Mouse (Mus musculus) embryonic facial prominence, embryonic 11.5 days (tissue): ENCODE measurements around the gene Atp1a2. TPM values are rescaled to one million over a fixed set of nuclear protein-coding genes. Genes with fewer than 3 reads are reported as not detected.
"Not testable (repeated sequence)": the region's sequence is repeated elsewhere in the genome, so short reads cannot be mapped to it uniquely, and the experiment has no call there.

ENCODE experiments used
- ATAC-seq: fragments of 200-750 bp; cut with Nextera tagmentation; replicated peaks from 2 replicates; pipeline ENCODE4 v1.8.0; 2017; ENCODE audit warnings: low read depth; ENCODE audit not compliant: insufficient number of reproducible peaks, low FRiP score, low TSS enrichment
- DNase-seq: peaks from one replicate; pipeline ENCODE4 v3.0.0-alpha.2; 2015; ENCODE audit warnings: low spot score
- H3K27ac ChIP-seq: fragments of 300-500 bp; sonication (generic); replicated peaks from 2 replicates; pipeline ENCODE4 v1.5.1; 2014; ENCODE audit warnings: mild to moderate bottlenecking, low read depth, low read length, control low read depth
- H3K27me3 ChIP-seq: fragments of 300-500 bp; sonication (generic); 2 replicates; pipeline ENCODE4 v1.6.1; 2014; ENCODE audit warnings: mild to moderate bottlenecking, low read length, moderate library complexity, mixed read lengths; ENCODE audit not compliant: control insufficient read depth, insufficient read depth
- H3K36me3 ChIP-seq: fragments of 300-500 bp; sonication (generic); replicated peaks from 2 replicates; pipeline ENCODE4 v1.6.1; 2014; ENCODE audit warnings: low read depth, mild to moderate bottlenecking, low read length, moderate library complexity, mixed read lengths; ENCODE audit not compliant: control insufficient read depth, insufficient read depth
- H3K4me1 ChIP-seq: fragments of 300-500 bp; sonication (generic); 2 replicates; pipeline ENCODE4 v1.6.1; 2014; ENCODE audit warnings: low read length, mixed read lengths; ENCODE audit not compliant: control insufficient read depth, insufficient read depth
- H3K4me2 ChIP-seq: fragments of 300-500 bp; sonication (generic); 2 replicates; pipeline ENCODE4 v1.6.1; 2014; ENCODE audit warnings: low read depth, mild to moderate bottlenecking, control low read depth, low read length, moderate library complexity
- H3K4me3 ChIP-seq: fragments of 300-500 bp; sonication (generic); 2 replicates; pipeline ENCODE4 v1.5.1; 2014; ENCODE audit warnings: low read depth, low read length, control low read depth
- H3K9ac ChIP-seq: fragments of 300-500 bp; sonication (generic); replicated peaks from 2 replicates; pipeline ENCODE4 v1.6.1; 2014; ENCODE audit warnings: mild to moderate bottlenecking, control low read depth, low read length
- H3K9me3 ChIP-seq: fragments of 300-500 bp; sonication (generic); replicated peaks from 2 replicates; pipeline ENCODE4 v1.6.1; 2016; ENCODE audit warnings: mild to moderate bottlenecking, low read length, inconsistent platforms, mixed read lengths; ENCODE audit not compliant: control insufficient read depth
- WGBS: fragments of 180-500 bp; shearing (Covaris S2); extraction: QIAGEN DNeasy Blood & Tissue Kit; methylation state at CpG from one replicate; pipeline ENCODE4 v1.1.7; 2014; 5-methylcytosine and 5-hydroxymethylcytosine counted together
- polyA plus RNA-seq: library from polyadenylated mRNA; unstranded; fragments of >200 nt; fragmentation: Nextera tagmentation; extraction: Ambion mirVana; gene quantifications from 2 replicates; pipeline ENCODE4 v1.2.1, GENCODE M21; 2014

Atp1a2 gene
- polyA plus RNA-seq, 1 experiment from 2014 or later: 0.65 TPM

GRCm38 (mm10) chr1:172244645-172245044 is 53.2 kb downstream of the Atp1a2 start:
- not testable (repeated sequence) for ATAC-seq, H3K4me2 ChIP-seq, H3K9me3 ChIP-seq, DNase-seq, H3K4me3 ChIP-seq, H3K27me3 ChIP-seq, H3K36me3 ChIP-seq, H3K9ac ChIP-seq, H3K4me1 ChIP-seq, H3K27ac ChIP-seq
- WGBS: 40% methylated on average over 23 of the region's 23 CpGs

- H3K36me3 ChIP-seq: no peaks in the 10 kb centered on the region
- DNase-seq (peak; percentile 26), ATAC-seq (no peak)
- H3K9me3 ChIP-seq: no peaks in the 10 kb centered on the region
- H3K27ac ChIP-seq: no peak overlapping the region
- H3K4me3 ChIP-seq: no peak overlapping the region
- peaks cover 2% of the 10 kb centered on the region; the same call in 1 of the 2 replicates for H3K27me3 ChIP-seq
- H3K4me2 ChIP-seq: no peak overlapping the region; the same call in 1 of the 2 replicates
- H3K9ac ChIP-seq: no peak overlapping the region
- H3K4me1 ChIP-seq: no peaks in the 10 kb centered on the region
- 21% methylated on average over 16 of the region's 16 CpGs for WGBS
Observed at GRCm38 (mm10) chr1:172243547-172244205, 54.2 kb downstream of the Atp1a2 start.

- Histone ChIP-seq H3K36me3 (no peaks in the 10 kb centered on the region), H3K9me3 (no peaks in the 10 kb centered on the region), H3K4me3 (no peak overlapping the region), H3K27ac (no peak overlapping the region), H3K9ac (no peak overlapping the region), H3K27me3 (peaks cover 2% of the 10 kb centered on the region; the same call in 1 of the 2 replicates), H3K4me1 (no peaks in the 10 kb centered on the region), H3K4me2 (no peak overlapping the region)
- 48% methylated on average over 2 of the region's 2 CpGs for WGBS
- DNase-seq: peak; percentile 22
- 0 out of 2 replicates have a peak, but pooled peaks have one; percentile 40 for ATAC-seq
Observed at GRCm38 (mm10) chr1:172242401-172242800, 55.5 kb downstream of the Atp1a2 start.

GRCm38 (mm10) chr1:172240945-172241708 is 56.7 kb downstream of the Atp1a2 start:
- Histone ChIP-seq H3K27me3 (peaks cover 2% of the 10 kb centered on the region; the same call in 1 of the 2 replicates), H3K4me2 (no peak overlapping the region), H3K4me1 (no peaks in the 10 kb centered on the region), H3K27ac (no peak overlapping the region), H3K9ac (no peak overlapping the region), H3K36me3 (no peaks in the 10 kb centered on the region), H3K4me3 (no peak overlapping the region), H3K9me3 (no peaks in the 10 kb centered on the region)
- no peak for DNase-seq
- no peak for ATAC-seq
- WGBS: 57% methylated on average over 6 of the region's 6 CpGs

- no peak overlapping the region for H3K27ac ChIP-seq
- H3K9ac ChIP-seq: no peak overlapping the region
- H3K9me3 ChIP-seq: no peaks in the 10 kb centered on the region
- H3K36me3 ChIP-seq: no peaks in the 10 kb centered on the region
- H3K27me3 ChIP-seq: no peaks in the 10 kb centered on the region
- 89% methylated on average over 1 of the region's 1 CpGs for WGBS
- H3K4me1 ChIP-seq: no peaks in the 10 kb centered on the region
- no peak overlapping the region for H3K4me3 ChIP-seq
- no peak for ATAC-seq
- H3K4me2 ChIP-seq: no peak overlapping the region
- DNase-seq: no peak
Observed at GRCm38 (mm10) chr1:172229215-172229614, 68.6 kb downstream of the Atp1a2 start.

- H3K36me3 ChIP-seq: no peaks in the 10 kb centered on the region
- no peaks in the 10 kb centered on the region for H3K27me3 ChIP-seq
- no peak overlapping the region for H3K4me2 ChIP-seq
- no peaks in the 10 kb centered on the region for H3K9me3 ChIP-seq
- WGBS: 100% methylated on average over 2 of the region's 2 CpGs
- no peak for ATAC-seq
- DNase-seq: no peak
- no peak overlapping the region for H3K4me3 ChIP-seq
- H3K4me1 ChIP-seq: no peaks in the 10 kb centered on the region
- no peak overlapping the region for H3K9ac ChIP-seq
- no peak overlapping the region for H3K27ac ChIP-seq
Observed at GRCm38 (mm10) chr1:172228209-172228608, 69.7 kb downstream of the Atp1a2 start.

Other genes starting within 250 kb of the Atp1a2 start
- 4.6 and 6.5 TPM in 2 replicates for gene Nhlh1, start 240.5 kb downstream of the Atp1a2 start, polyA plus RNA-seq
- gene Copa, start 215.5 kb downstream of the Atp1a2 start, polyA plus RNA-seq: 185 and 186 TPM in 2 replicates
- gene Ncstn, start 215.3 kb downstream of the Atp1a2 start, polyA plus RNA-seq: 85.6 and 89.2 TPM in 2 replicates
- gene Pex19, start 171.3 kb downstream of the Atp1a2 start, polyA plus RNA-seq: 153 and 155 TPM in 2 replicates
- 103 and 109 TPM in 2 replicates for gene Dcaf8, start 150.0 kb downstream of the Atp1a2 start, polyA plus RNA-seq
- gene Pea15a, start 91.3 kb downstream of the Atp1a2 start, polyA plus RNA-seq: 121 and 123 TPM in 2 replicates
- gene Casq1, start 78.2 kb downstream of the Atp1a2 start, polyA plus RNA-seq: 1.7 and 2.3 TPM in 2 replicates
- gene Atp1a4, start 39.6 kb downstream of the Atp1a2 start, polyA plus RNA-seq: not detected in 2 replicates
- 30.1 and 36.7 TPM in 2 replicates for gene Igsf8, start 36.4 kb downstream of the Atp1a2 start, polyA plus RNA-seq
- 0.54 and 0.65 TPM in 2 replicates for gene Kcnj9, start 31.3 kb upstream of the Atp1a2 start, polyA plus RNA-seq
- 0.07 and 0.11 TPM in 2 replicates for gene Kcnj10, start 43.1 kb upstream of the Atp1a2 start, polyA plus RNA-seq
- gene Pigm, start 78.5 kb upstream of the Atp1a2 start, polyA plus RNA-seq: 11.4 and 12.3 TPM in 2 replicates
- gene Slamf9, start 177.3 kb upstream of the Atp1a2 start, polyA plus RNA-seq: 0.48 and 0.53 TPM in 2 replicates
- 36.8 and 46.6 TPM in 2 replicates for gene Igsf9, start 183.7 kb upstream of the Atp1a2 start, polyA plus RNA-seq
- gene Tagln2, start 202.0 kb upstream of the Atp1a2 start, polyA plus RNA-seq: 56.7 and 61.7 TPM in 2 replicates
- gene Cfap45, start 222.7 kb upstream of the Atp1a2 start, polyA plus RNA-seq: 0.47 and 0.65 TPM in 2 replicates